8 mouse cellular contexts compared by ENCODE assay signal in the genomic region with DNA sequence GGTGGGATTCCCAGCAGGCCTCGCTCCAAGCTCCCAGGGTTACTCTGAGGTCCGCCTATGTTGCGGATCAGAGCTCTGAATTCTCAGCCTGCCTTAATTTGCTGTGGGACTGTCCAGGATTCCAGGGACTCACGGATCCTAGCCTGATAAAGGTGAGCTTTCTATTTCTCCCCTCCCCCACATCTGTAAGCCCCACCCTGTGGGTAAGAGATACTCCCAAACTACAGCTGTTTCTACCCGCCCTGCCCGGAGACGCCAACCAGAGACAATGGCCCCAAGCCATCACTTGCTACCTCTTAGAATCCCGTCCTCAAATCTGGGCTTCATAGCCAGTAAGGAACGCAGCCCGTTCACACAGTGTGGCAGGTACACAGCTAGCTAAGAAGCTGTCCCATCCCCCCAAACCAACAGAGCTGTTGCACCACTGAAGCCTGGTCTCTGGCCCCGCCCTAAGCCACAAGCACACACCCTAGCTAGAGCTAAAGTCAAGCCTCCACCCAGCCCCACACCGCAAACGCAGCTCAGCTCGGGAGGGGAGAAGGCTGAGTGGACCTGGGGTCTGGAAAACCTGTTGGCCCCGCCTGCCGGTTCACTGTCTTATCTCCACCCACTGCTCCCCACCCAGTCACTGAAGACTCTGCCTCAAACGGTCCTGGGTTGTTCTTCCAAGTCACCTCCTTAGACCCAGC. TPM values are rescaled to one million over a fixed set of nuclear protein-coding genes. Genes with fewer than 3 reads are reported as not detected.
DNase-seq lines count a peak whose midpoint lies in the region; ATAC-seq lines count a peak whose summit lies in the region.

No protein-coding gene starts in this region.

- peaks cover 52% of the 10 kb centered on the region for H3K4me1 ChIP-seq in hindbrain, embryonic 14.5 days (replicated peaks; ENCODE audit: control insufficient read depth, insufficient read depth, low read length)

- H3K27me3 ChIP-seq in hindbrain, embryonic 14.5 days (ENCODE audit: control insufficient read depth, insufficient read depth, low read length), result no peaks in the 10 kb centered on the region

- no peak overlapping the region for H3K27ac ChIP-seq in hindbrain, embryonic 14.5 days

- no peak overlapping the region for H3K4me3 ChIP-seq in hindbrain, embryonic 14.5 days (replicated peaks; ENCODE audit: low read length)

- DNase-seq in CD8-positive naive resting alpha-beta T cell, adult 2 months (ENCODE audit: low read depth in 2 of 2, low spot score in 2 of 2), result peak; percentile 68 to 69
- DNase-seq in MN1 (ENCODE audit: low spot score), result peak; percentile 66
- DNase-seq in hindbrain, embryonic 14.5 days (ENCODE audit: low spot score), result no peak
- DNase-seq in lung, postnatal 36 days, result peak; percentile 76
- peak; percentile 78 to 81 for DNase-seq in spleen, postnatal 36 days (ENCODE audit: low spot score in 2 of 2)
- DNase-seq in frontal cortex, postnatal 36 days (ENCODE audit: low spot score in 2 of 2), result no peak
- no peak for DNase-seq in layer of hippocampus, adult 11-12 months (ENCODE audit: low spot score)
- no peak for DNase-seq in cerebellum, postnatal 10 days

- H3K9me3 ChIP-seq in hindbrain, embryonic 14.5 days (ENCODE audit: control insufficient read depth, low read length), result no peaks in the 10 kb centered on the region

- no peaks in the 10 kb centered on the region for H3K36me3 ChIP-seq in hindbrain, embryonic 14.5 days (replicated peaks; ENCODE audit: control insufficient read depth, insufficient read depth)

- H3K9ac ChIP-seq in hindbrain, embryonic 14.5 days, result peak overlapping the region; percentile 28; the same call in 1 of the 2 replicates

- ATAC-seq in hindbrain, embryonic 14.5 days (ENCODE audit: low FRiP score), result no peak

- peak overlapping the region; percentile 41 for H3K4me2 ChIP-seq in hindbrain, embryonic 14.5 days (replicated peaks)

- 17% methylated on average over 17 of the region's 17 CpGs for WGBS in hindbrain, embryonic 14.5 days

RNA-seq across cellular contexts. Expression of a gene that starts 23.9 kb away (rescaled TPM):
- 31.8 and 32.5 TPM in 2 replicates for polyA plus RNA-seq in hindbrain, embryonic 14.5 days (2014; fragmentation: Nextera tagmentation; extraction: Ambion mirVana)

Comparison
In these comparisons a context has a peak if more than half of its experiments do, and no peak if none do; other contexts are left out.
1. DNase-seq: peak in CD8-positive naive resting alpha-beta T cell, adult 2 months (2 of 2), MN1 (single experiment), lung, postnatal 36 days (single experiment) and spleen, postnatal 36 days (2 of 2); none in hindbrain, embryonic 14.5 days (single experiment), frontal cortex, postnatal 36 days (0 of 2), layer of hippocampus, adult 11-12 months (single experiment) and cerebellum, postnatal 10 days (0 of 2).